Mouse (Mus musculus) liver, postnatal 0 days (tissue): ENCODE results near the gene Tbc1d8.

Experiments used
- CTCF ChIP-seq: sonication (generic); IDR thresholded peaks from 2 replicates; pipeline ENCODE4 v1.5.1; 2016; ENCODE audit warnings: antibody characterized with exemption, low read depth
- EP300 ChIP-seq: IDR thresholded peaks from 2 replicates; pipeline ENCODE4 v1.6.1; 2016; ENCODE audit warnings: antibody characterized with exemption, low read depth, mild to moderate bottlenecking

DNA sequence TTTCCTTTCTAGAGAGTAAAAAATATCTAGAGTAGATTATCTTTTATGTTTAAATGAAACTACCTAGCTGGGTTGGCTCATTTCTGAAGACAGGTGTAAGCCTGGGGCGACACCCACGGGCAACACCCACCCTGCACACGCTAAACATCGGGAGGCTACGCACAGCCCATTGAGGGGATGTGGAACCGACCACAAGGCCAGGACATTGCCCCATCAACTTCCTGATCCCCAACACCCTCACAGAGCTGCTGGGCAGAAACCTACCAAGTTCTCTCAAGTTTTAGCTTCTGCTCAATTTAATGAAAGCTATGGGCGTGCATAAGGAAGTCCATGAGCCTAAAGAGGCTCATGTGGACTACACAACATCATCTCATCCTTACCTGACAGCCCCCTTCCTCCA lies 9.6 kb downstream of the Tbc1d8 start:
- no peak for TF ChIP-seq CTCF
- no peak for TF ChIP-seq EP300
